Mouse (Mus musculus) kidney, adult 2 months (tissue): ENCODE data around the gene Gm10553.
"Not testable (repeated sequence)": the region's sequence is repeated elsewhere in the genome, so short reads cannot be mapped to it uniquely, and the experiment has no call there.

Experiments used
- CTCF ChIP-seq: fragments of 200-500 bp; conservative IDR thresholded peaks from 2 replicates; pipeline ENCODE4 v1.5.1; 2011; ENCODE audit warnings: low read depth, mild to moderate bottlenecking, control low read depth, low read length, moderate library complexity, mixed read lengths; ENCODE audit not compliant: insufficient read depth, insufficient read length
- POLR2A ChIP-seq: fragments of 200-500 bp; IDR thresholded peaks from one replicate; pipeline ENCODE4 v1.6.1; 2011; ENCODE audit warnings: low read depth, low read length, control low read depth

- TF ChIP-seq CTCF, POLR2A: not testable (repeated sequence)
These were observed 6.9 kb upstream of the Gm10553 start for GRCm38 (mm10) chr1:85093011-85093572.
